Mouse (Mus musculus): ENCODE results near the gene Gm21985. TPM values are rescaled to one million over a fixed set of nuclear protein-coding genes. Genes with fewer than 3 reads are reported as not detected.
A peak's percentile ranks its signal among the peaks of the same experiment; 100 is the strongest.

Gm21985 gene
- polyA plus RNA-seq, 1 experiment from 2014 or later: 0.08 TPM

DNA sequence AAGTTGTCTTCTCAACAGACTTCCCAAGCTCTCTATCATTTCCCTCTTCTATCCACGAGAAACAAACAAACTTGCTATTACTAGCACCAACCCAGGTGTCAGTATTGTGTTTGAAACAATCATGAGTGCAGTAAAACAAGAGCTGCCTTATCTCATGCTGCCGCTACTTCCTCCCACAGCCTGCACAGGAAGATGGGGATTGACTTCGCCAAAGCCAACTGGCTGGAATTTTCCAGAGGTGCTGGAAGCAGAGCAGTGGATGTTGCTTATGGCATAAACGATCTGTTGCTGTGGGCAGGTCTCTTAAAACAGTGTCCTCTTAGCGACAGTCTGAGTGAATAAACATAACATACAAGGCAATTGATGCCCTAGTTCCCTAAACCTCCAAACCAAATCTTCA, 108.5 kb downstream of the Gm21985 start:
- H3K4me1 ChIP-seq (ENCODE audit: control insufficient read depth, insufficient read depth, low read length): no peaks in the 10 kb centered on the region
- DNase-seq (ENCODE audit: low spot score): no peak
- H3K9ac ChIP-seq (ENCODE audit: low read length): no peak overlapping the region
- no peak overlapping the region for H3K4me2 ChIP-seq (ENCODE audit: low read depth, severe bottlenecking)
- H3K27me3 ChIP-seq (ENCODE audit: control insufficient read depth, insufficient read depth, low read length): no peaks in the 10 kb centered on the region
- H3K27ac ChIP-seq (replicated peaks; ENCODE audit: low read depth, low read length): no peak overlapping the region
- no peaks in the 10 kb centered on the region for H3K36me3 ChIP-seq (ENCODE audit: control insufficient read depth, insufficient read depth, low read length)
- 63% methylated on average over 5 of the region's 5 CpGs for WGBS
- no peak overlapping the region for H3K4me3 ChIP-seq (ENCODE audit: low read depth, low read length)
- H3K9me3 ChIP-seq (ENCODE audit: control insufficient read depth, low read length): no peaks in the 10 kb centered on the region
- no peak for ATAC-seq (ENCODE audit: insufficient number of reproducible peaks, low FRiP score, low TSS enrichment, low read depth)

DNA sequence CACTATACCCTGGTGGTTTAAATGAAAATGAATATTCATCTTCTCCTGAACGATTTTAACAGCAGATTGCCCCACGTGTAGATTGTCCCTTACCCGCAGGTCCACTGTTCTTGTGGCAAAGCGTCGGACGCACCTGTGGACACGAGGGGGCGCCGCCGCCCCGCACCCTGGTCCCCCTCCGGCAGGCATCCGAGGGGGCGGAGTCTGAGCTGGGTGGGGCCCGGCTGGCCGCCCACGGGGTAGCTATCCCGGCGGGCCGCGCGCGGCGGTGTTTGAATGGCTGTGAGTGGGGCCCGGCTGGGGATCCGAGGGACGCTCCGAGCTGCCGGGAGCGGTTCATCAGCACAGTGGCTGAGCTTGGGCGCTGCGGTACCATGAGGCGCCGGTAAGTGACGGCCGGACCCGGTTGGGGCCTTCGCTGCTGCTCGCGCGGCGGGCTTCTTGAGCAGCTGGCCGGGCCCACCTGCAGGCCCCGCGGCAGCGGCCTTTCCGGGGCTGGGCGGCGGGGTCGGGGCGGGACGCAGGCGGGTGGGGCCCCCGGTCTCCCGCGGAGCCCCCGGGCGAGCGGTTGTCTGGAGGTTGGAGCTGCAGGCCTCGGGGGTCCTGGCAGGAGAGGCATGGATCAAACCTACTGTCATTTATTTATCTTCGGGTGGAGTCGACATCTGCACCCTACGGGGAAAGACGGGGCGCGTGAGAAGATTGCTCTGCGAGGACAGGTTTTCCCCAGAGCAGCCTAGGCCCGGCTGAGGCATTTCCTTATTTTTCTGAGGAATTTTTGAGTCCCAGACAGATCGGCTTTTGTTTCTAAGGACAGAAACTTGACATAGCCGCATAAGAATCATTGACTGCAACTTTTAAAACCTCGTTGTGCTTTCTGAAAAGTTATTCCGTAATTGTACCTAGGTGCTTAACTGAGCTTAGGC, 113.1 kb downstream of the Gm21985 start, which contains the start of gene Katnbl1:
Gene Katnbl1 (plus strand): TSS at position 239 of the 926 bp plus-strand sequence.
- Histone ChIP-seq H3K4me1 (ENCODE audit: control insufficient read depth, insufficient read depth, low read length) (peaks cover 3% of the 10 kb centered on the region; the same call in 1 of the 2 replicates), H3K36me3 (ENCODE audit: control insufficient read depth, insufficient read depth, low read length) (no peaks in the 10 kb centered on the region), H3K4me3 (ENCODE audit: low read depth, low read length) (peak within 1 kb of the TSS; percentile 85), H3K9me3 (ENCODE audit: control insufficient read depth, low read length) (no peaks in the 10 kb centered on the region), H3K27me3 (ENCODE audit: control insufficient read depth, insufficient read depth, low read length) (no peaks in the 10 kb centered on the region), H3K4me2 (ENCODE audit: low read depth, severe bottlenecking) (peak within 1 kb of the TSS; percentile 47), H3K9ac (ENCODE audit: low read length) (peak within 1 kb of the TSS; percentile 94), H3K27ac (replicated peaks; ENCODE audit: low read depth, low read length) (peak within 1 kb of the TSS; percentile 56)
- DNase-seq (ENCODE audit: low spot score) (peak; percentile 96), ATAC-seq (ENCODE audit: insufficient number of reproducible peaks, low FRiP score, low TSS enrichment, low read depth) (peak; percentile 99)
- under 1% methylated on average over 64 of the region's 72 CpGs for WGBS

DNA sequence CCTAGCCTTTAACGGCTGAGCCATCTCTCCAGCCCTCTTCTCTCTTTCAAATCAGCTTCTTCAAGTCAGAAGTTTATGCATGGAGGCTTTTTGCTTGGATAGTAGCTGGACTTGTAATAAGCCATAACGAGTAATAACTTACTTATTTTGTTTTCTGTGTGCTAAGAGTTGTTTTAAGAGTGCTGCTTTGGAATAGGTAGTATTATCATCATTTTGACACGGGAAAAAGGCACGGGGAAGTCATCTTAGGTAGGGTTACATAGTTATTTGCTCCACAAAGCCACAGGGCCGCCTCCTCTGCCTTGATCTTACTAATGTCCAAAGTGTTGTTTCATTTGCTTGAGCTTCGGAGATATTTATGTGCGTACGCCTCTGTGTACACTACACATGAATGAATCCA, 114.0 kb downstream of the Gm21985 start:
- Histone ChIP-seq H3K36me3 (ENCODE audit: control insufficient read depth, insufficient read depth, low read length) (no peaks in the 10 kb centered on the region), H3K27me3 (ENCODE audit: control insufficient read depth, insufficient read depth, low read length) (no peaks in the 10 kb centered on the region), H3K4me1 (ENCODE audit: control insufficient read depth, insufficient read depth, low read length) (peaks cover 3% of the 10 kb centered on the region; the same call in 1 of the 2 replicates), H3K27ac (replicated peaks; ENCODE audit: low read depth, low read length) (no peak overlapping the region), H3K4me3 (ENCODE audit: low read depth, low read length) (peak overlapping the region; percentile 85), H3K9ac (ENCODE audit: low read length) (peak overlapping the region; percentile 94; the same call in 1 of the 2 replicates), H3K4me2 (ENCODE audit: low read depth, severe bottlenecking) (peak overlapping the region; percentile 47), H3K9me3 (ENCODE audit: control insufficient read depth, low read length) (no peaks in the 10 kb centered on the region)
- no peak for DNase-seq (ENCODE audit: low spot score)
- ATAC-seq (ENCODE audit: insufficient number of reproducible peaks, low FRiP score, low TSS enrichment, low read depth): no peak
- 54% methylated on average over 8 of the region's 8 CpGs for WGBS

DNA sequence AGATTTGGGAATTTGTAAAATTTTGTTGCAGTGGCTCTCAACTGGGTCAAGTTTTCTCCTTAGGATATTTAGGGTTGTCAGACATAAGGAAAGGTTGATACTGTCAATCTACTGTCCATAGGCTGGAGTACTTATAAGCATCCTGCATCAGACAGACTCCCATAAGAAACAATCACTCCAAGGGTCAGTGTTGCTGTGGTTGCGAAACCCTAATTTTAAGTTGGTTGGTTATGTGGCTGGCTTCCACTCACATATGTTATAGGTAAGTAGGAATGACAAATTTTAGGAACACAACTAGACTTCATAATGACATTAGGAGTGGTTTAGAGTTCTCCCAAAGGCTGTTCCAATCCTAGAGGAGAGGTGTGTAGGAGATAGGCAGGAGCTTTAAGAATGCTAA, 115.1 kb downstream of the Gm21985 start:
- WGBS: 100% methylated on average over 1 of the region's 1 CpGs
- Histone ChIP-seq H3K27ac (replicated peaks; ENCODE audit: low read depth, low read length) (no peak overlapping the region), H3K4me2 (ENCODE audit: low read depth, severe bottlenecking) (no peak overlapping the region), H3K9ac (ENCODE audit: low read length) (no peak overlapping the region), H3K27me3 (ENCODE audit: control insufficient read depth, insufficient read depth, low read length) (no peaks in the 10 kb centered on the region), H3K4me3 (ENCODE audit: low read depth, low read length) (no peak overlapping the region), H3K36me3 (ENCODE audit: control insufficient read depth, insufficient read depth, low read length) (no peaks in the 10 kb centered on the region), H3K4me1 (ENCODE audit: control insufficient read depth, insufficient read depth, low read length) (peaks cover 3% of the 10 kb centered on the region; the same call in 1 of the 2 replicates), H3K9me3 (ENCODE audit: control insufficient read depth, low read length) (no peaks in the 10 kb centered on the region)
- DNase-seq (ENCODE audit: low spot score): no peak
- no peak for ATAC-seq (ENCODE audit: insufficient number of reproducible peaks, low FRiP score, low TSS enrichment, low read depth)

DNA sequence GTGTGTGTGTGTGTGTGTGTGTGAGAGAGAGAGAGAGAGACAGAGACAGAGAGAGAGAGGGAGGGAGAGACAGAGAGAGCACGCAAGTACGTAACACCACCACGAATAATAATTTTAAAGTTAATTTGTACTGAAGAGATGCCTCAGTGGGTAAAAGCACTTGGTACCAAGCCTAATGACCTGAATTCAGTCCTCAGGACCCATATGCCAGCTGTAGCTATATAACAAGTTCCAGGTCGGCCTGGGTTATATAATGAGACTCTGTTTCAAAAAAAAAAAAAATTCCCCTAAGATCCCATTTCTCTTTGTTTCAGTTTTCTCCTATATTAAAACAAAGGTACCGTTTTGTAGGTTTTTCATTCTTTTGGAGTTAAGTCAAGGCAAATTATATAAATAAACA, 124.7 kb downstream of the Gm21985 start:
- Histone ChIP-seq H3K36me3 (ENCODE audit: control insufficient read depth, insufficient read depth, low read length) (no peaks in the 10 kb centered on the region), H3K4me1 (ENCODE audit: control insufficient read depth, insufficient read depth, low read length) (no peaks in the 10 kb centered on the region), H3K27ac (replicated peaks; ENCODE audit: low read depth, low read length) (no peak overlapping the region), H3K4me2 (ENCODE audit: low read depth, severe bottlenecking) (no peak overlapping the region), H3K4me3 (ENCODE audit: low read depth, low read length) (no peak overlapping the region), H3K27me3 (ENCODE audit: control insufficient read depth, insufficient read depth, low read length) (no peaks in the 10 kb centered on the region), H3K9me3 (ENCODE audit: control insufficient read depth, low read length) (no peaks in the 10 kb centered on the region), H3K9ac (ENCODE audit: low read length) (no peak overlapping the region)
- 91% methylated on average over 5 of the region's 5 CpGs for WGBS
- DNase-seq (ENCODE audit: low spot score) (no peak), ATAC-seq (ENCODE audit: insufficient number of reproducible peaks, low FRiP score, low TSS enrichment, low read depth) (no peak)

DNA sequence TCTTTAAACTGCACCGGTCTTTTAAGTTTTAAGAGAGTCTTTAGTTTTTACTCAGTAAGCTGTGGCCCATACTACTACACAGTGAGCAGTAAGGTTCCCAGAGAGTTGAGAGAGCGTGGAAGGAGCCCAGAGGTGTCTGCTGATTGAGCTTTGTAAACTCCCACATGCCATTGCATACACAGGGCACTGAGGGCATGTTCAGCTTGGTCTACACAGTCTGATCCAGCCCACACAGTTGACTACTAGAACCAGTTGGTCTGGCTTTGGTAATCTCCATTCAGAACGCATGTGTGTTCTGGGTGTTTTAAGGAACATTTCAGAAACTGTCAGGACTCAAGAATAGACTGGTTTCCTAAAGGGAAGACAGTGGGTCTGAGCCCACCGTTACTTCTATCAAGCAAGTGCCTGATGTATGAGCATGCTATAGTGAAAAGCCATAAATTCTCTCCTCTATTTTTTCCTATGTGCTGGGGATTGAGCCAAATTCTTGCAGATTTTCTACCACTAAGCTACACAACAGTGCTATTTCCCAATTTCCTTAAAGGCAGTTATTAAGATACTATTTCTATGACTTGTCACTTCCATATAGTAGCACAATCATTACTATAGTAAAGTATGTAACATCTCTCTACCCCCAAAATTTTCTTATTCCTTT, 125.4 kb downstream of the Gm21985 start:
- Histone ChIP-seq H3K4me3 (ENCODE audit: low read depth, low read length) (no peak overlapping the region), H3K9ac (ENCODE audit: low read length) (no peak overlapping the region), H3K4me1 (ENCODE audit: control insufficient read depth, insufficient read depth, low read length) (no peaks in the 10 kb centered on the region), H3K36me3 (ENCODE audit: control insufficient read depth, insufficient read depth, low read length) (no peaks in the 10 kb centered on the region), H3K27me3 (ENCODE audit: control insufficient read depth, insufficient read depth, low read length) (no peaks in the 10 kb centered on the region), H3K9me3 (ENCODE audit: control insufficient read depth, low read length) (no peaks in the 10 kb centered on the region), H3K27ac (replicated peaks; ENCODE audit: low read depth, low read length) (no peak overlapping the region), H3K4me2 (ENCODE audit: low read depth, severe bottlenecking) (no peak overlapping the region)
- DNase-seq (ENCODE audit: low spot score) (no peak), ATAC-seq (ENCODE audit: insufficient number of reproducible peaks, low FRiP score, low TSS enrichment, low read depth) (no peak)
- 90% methylated on average over 4 of the region's 4 CpGs for WGBS

DNA sequence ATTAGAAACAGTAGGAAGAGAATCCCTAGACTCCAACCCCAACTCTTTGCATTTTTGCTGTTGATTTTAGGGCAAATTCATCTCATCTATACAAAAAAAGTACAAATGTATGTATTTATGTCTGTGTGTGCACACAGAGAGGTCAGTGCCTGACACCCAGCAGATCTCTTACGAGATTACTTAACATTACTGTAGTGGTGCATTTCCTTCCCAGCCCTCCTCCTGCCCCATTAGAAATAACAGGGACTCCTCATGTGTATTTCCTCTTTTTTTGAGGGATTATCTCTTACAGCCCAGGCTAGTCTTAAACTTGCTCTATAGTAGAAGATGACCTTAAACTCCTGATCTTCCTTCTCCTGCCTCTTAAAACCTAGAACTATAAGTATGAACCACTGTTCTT, 126.6 kb downstream of the Gm21985 start:
- H3K9me3 ChIP-seq (ENCODE audit: control insufficient read depth, low read length): no peaks in the 10 kb centered on the region
- no peak overlapping the region for H3K4me2 ChIP-seq (ENCODE audit: low read depth, severe bottlenecking)
- H3K27me3 ChIP-seq (ENCODE audit: control insufficient read depth, insufficient read depth, low read length): no peaks in the 10 kb centered on the region
- no peaks in the 10 kb centered on the region for H3K4me1 ChIP-seq (ENCODE audit: control insufficient read depth, insufficient read depth, low read length)
- no peak for ATAC-seq (ENCODE audit: insufficient number of reproducible peaks, low FRiP score, low TSS enrichment, low read depth)
- DNase-seq (ENCODE audit: low spot score): no peak
- no peak overlapping the region for H3K9ac ChIP-seq (ENCODE audit: low read length)
- WGBS: 88% methylated on average over 1 of the region's 1 CpGs
- H3K36me3 ChIP-seq (ENCODE audit: control insufficient read depth, insufficient read depth, low read length): no peaks in the 10 kb centered on the region
- H3K27ac ChIP-seq (replicated peaks; ENCODE audit: low read depth, low read length): no peak overlapping the region
- H3K4me3 ChIP-seq (ENCODE audit: low read depth, low read length): no peak overlapping the region

DNA sequence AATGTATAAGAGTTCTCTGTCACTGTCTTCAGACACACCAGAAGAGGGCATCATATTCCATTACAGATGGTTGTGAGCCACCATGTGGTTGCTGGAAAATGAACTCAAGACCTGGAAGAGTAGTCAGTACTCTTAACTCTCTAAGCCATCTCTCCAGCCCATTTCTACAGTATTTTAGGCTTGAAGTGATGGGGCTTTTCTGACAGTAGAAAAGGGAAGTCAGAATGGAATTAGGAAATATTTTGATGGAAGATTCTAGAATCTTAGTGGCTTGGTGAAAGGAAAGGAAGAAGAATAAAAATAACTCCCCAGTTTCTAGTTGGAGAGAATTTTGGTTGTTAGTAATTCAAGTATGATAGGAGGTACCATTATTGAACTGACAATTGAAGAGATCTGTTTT, 127.8 kb downstream of the Gm21985 start:
- H3K9ac ChIP-seq (ENCODE audit: low read length): no peak overlapping the region
- DNase-seq (ENCODE audit: low spot score) (no peak), ATAC-seq (ENCODE audit: insufficient number of reproducible peaks, low FRiP score, low TSS enrichment, low read depth) (no peak)
- no peaks in the 10 kb centered on the region for H3K4me1 ChIP-seq (ENCODE audit: control insufficient read depth, insufficient read depth, low read length)
- no peak overlapping the region for H3K4me3 ChIP-seq (ENCODE audit: low read depth, low read length)
- H3K27me3 ChIP-seq (ENCODE audit: control insufficient read depth, insufficient read depth, low read length): no peaks in the 10 kb centered on the region
- H3K9me3 ChIP-seq (ENCODE audit: control insufficient read depth, low read length): no peaks in the 10 kb centered on the region
- no peak overlapping the region for H3K27ac ChIP-seq (replicated peaks; ENCODE audit: low read depth, low read length)
- no peak overlapping the region for H3K4me2 ChIP-seq (ENCODE audit: low read depth, severe bottlenecking)
- no peaks in the 10 kb centered on the region for H3K36me3 ChIP-seq (ENCODE audit: control insufficient read depth, insufficient read depth, low read length)
